Mouse (Mus musculus): ENCODE measurements around the gene Dolpp1. TPM values are rescaled to one million over a fixed set of nuclear protein-coding genes. Genes with fewer than 3 reads are reported as not detected.

Dolpp1 gene
- polyA plus RNA-seq, 1 experiment from 2014 or later, result 16.8 TPM

DNA sequence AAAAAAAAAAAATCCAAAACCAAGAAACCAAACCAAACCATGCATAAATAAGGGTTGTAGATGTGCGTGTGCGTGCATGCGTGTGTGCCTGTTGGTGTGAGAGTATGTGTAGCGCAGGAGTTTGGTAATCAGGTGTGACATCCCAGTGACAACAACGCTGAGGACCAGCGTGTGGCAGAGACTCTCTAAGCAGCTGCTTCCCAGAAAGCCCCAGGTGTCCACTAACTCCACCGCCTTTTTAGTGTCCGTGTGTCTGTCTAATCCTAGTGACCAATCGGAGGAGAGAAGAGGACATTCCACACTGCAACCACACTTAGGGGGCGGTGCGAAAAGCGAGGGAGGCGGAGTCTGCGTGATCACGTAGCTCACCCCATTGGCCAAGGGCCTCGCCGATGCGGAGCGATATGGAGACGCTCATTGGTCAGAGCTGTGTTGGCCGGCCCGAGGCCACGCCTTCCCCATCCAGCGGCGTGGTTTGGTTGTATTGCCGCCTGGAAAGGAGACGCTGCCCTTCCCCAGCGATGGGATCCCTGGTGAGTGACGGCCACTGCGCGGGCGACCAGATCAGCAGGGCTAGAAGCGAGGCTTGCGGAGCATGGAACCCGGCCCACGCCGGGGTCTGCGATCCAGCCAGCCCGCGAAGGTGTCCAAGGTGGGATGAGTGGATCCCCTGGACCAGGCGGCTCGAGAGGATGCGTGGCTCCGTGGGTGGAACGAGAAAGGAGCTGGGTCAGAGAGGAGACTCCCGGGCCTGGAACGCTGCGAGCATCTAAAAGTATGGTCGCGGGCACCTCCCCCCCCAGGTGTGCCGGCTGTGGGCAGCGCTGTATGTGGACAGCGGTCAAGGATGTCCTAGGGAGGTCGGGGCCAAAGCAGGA lies 28.0 kb upstream of the Dolpp1 start, which contains the start of gene Miga2:
Miga2 (plus strand) TSS at position 461 of the 878 bp plus-strand sequence.
- peak within 1 kb of the TSS; percentile 75 for H3K4me2 ChIP-seq (ENCODE audit: low read length)
- H3K4me1 ChIP-seq (ENCODE audit: control insufficient read depth in 2 of 2, insufficient read depth in 2 of 2, low read length in 2 of 2), result peaks cover 14 to 22% of the 10 kb centered on the region in 2 experiments
- ATAC-seq (ENCODE audit: insufficient number of reproducible peaks, insufficient read depth, low FRiP score, low read depth), result peak; percentile 97
- H3K27me3 ChIP-seq (ENCODE audit: control insufficient read depth, insufficient read depth, low read length), result no peaks in the 10 kb centered on the region
- peak within 1 kb of the TSS; percentile 93 to 95 for H3K4me3 ChIP-seq (ENCODE audit: control insufficient read depth in 1 of 2, insufficient read depth in 1 of 2, low read depth in 1 of 2, low read length in 2 of 2)
- peak within 1 kb of the TSS; percentile 88 for H3K27ac ChIP-seq (replicated peaks in 1 of 2; ENCODE audit: control insufficient read depth in 1 of 2, insufficient read depth in 1 of 2, low read depth in 2 of 2, low read length in 2 of 2)
- WGBS, result under 1% methylated on average over 54 of the region's 54 CpGs
- peaks cover 25% of the 10 kb centered on the region for H3K36me3 ChIP-seq (ENCODE audit: control insufficient read depth, insufficient read depth, low read length)
- peak within 1 kb of the TSS; percentile 95 for H3K9ac ChIP-seq (ENCODE audit: low read length)
- H3K9me3 ChIP-seq (ENCODE audit: control insufficient read depth, low read length), result 0 out of 2 replicates have a peak, but pooled peaks cover 3% of the 10 kb centered on the region

DNA sequence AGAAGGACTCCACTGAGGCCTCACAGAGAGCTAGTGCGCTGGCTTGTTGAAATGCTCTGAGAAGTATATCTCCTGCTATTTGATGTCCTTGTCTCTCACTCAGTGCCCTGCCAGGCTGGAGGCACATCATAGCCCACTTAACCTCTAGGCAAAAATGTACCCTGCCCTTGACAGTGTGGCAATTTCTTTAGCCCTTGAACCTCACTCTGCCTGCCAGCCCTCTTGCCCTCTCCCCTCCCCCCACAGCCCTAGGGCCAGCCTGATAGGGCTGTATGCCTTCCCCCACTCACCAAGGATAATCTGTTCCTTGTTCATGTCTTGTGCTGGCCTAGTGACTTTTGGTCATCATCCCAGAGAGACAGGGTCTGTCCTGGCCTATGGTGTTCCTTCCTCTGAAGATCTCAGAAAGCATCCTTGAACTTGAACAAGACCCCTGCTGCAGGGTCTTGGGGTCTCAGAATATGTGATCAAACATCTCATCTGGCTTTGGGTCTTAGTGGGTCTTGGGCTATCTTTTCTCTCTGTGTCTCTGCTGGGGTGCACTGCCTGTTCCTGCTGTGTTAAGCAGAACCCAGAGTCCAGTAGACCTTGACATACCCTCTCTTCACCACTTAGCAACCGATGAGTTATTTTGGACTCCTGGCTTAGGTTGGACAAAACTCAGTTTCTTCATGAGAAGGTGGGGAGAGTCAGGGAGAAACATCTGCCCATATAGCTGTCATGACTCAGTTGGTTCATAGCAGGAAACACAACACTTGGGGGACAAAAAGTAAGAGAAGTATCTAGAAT lies 26.6 kb upstream of the Dolpp1 start:
- no peak for ATAC-seq (ENCODE audit: insufficient number of reproducible peaks, insufficient read depth, low FRiP score, low read depth)
- H3K27me3 ChIP-seq (ENCODE audit: control insufficient read depth, insufficient read depth, low read length), result no peaks in the 10 kb centered on the region
- WGBS, result 62% methylated on average over 2 of the region's 2 CpGs
- peaks cover 40% of the 10 kb centered on the region for H3K36me3 ChIP-seq (ENCODE audit: control insufficient read depth, insufficient read depth, low read length)
- peak overlapping the region; percentile 4 to 88; a peak in 2 of 4 replicates for H3K27ac ChIP-seq (replicated peaks in 1 of 2; ENCODE audit: control insufficient read depth in 1 of 2, insufficient read depth in 1 of 2, low read depth in 2 of 2, low read length in 2 of 2)
- peak overlapping the region; percentile 95 for H3K9ac ChIP-seq (ENCODE audit: low read length)
- 0 out of 2 replicates have a peak, but pooled peaks cover 3% of the 10 kb centered on the region for H3K9me3 ChIP-seq (ENCODE audit: control insufficient read depth, low read length)
- H3K4me3 ChIP-seq (ENCODE audit: control insufficient read depth in 1 of 2, insufficient read depth in 1 of 2, low read depth in 1 of 2, low read length in 2 of 2), result peak overlapping the region; percentile 93 to 95
- H3K4me2 ChIP-seq (ENCODE audit: low read length), result peak overlapping the region; percentile 75
- peaks cover 14 to 22% of the 10 kb centered on the region in 2 experiments for H3K4me1 ChIP-seq (ENCODE audit: control insufficient read depth in 2 of 2, insufficient read depth in 2 of 2, low read length in 2 of 2)

DNA sequence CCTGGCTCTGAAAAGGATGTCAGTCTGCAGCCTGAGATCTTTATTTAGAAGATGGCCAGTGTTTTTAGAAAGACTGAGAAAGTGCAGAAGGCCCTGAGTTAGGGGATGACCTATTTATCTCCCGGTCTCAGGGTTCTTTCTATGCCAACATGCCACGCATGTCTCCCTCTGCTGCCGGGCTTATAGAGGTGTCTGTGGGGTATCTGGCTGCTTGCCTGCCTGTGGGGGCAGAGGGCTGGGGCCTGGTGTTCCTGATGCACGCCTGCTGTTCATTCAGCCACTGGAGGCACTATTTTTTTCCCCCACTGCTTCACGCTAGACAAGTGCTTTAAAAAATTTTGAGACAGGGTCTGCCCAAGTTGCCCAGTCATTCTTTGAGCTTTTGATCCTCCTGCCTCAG lies 25.9 kb upstream of the Dolpp1 start:
- 0 out of 2 replicates have a peak, but pooled peaks cover 3% of the 10 kb centered on the region for H3K9me3 ChIP-seq (ENCODE audit: control insufficient read depth, low read length)
- H3K9ac ChIP-seq (ENCODE audit: low read length), result peak overlapping the region; percentile 28; the same call in 1 of the 2 replicates
- ATAC-seq (ENCODE audit: insufficient number of reproducible peaks, insufficient read depth, low FRiP score, low read depth), result no peak
- peaks cover 14 to 22% of the 10 kb centered on the region in 2 experiments for H3K4me1 ChIP-seq (ENCODE audit: control insufficient read depth in 2 of 2, insufficient read depth in 2 of 2, low read length in 2 of 2)
- H3K4me2 ChIP-seq (ENCODE audit: low read length), result peak overlapping the region; percentile 75
- 26% methylated on average over 5 of the region's 5 CpGs for WGBS
- H3K27me3 ChIP-seq (ENCODE audit: control insufficient read depth, insufficient read depth, low read length), result no peaks in the 10 kb centered on the region
- H3K4me3 ChIP-seq (ENCODE audit: control insufficient read depth in 1 of 2, insufficient read depth in 1 of 2, low read depth in 1 of 2, low read length in 2 of 2), result no peak overlapping the region
- H3K36me3 ChIP-seq (ENCODE audit: control insufficient read depth, insufficient read depth, low read length), result peaks cover 47% of the 10 kb centered on the region
- H3K27ac ChIP-seq (replicated peaks in 1 of 2; ENCODE audit: control insufficient read depth in 1 of 2, insufficient read depth in 1 of 2, low read depth in 2 of 2, low read length in 2 of 2), result peak overlapping the region in 1 of 2 experiments; percentile 88; a peak in 2 of 4 replicates

DNA sequence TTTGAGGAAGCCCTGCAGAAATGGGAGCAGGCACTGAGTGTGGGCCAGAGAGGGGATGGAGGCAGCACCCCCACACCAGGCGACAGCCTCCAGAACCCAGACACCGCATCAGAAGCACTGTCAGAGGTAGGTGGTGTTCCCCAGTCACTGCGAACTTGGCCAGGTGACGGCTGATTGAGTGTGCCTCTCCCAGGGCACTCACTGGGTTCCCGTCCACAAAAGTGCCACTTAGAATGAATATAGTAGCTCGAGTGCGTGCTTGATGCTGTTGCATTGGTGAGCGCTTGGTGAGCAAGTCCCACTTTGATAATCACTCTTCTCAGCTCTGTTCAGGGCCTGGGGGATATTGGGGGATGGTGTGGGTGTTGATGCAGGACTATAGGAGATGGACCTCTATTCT lies 20.5 kb upstream of the Dolpp1 start:
- peaks cover 96% of the 10 kb centered on the region for H3K36me3 ChIP-seq (ENCODE audit: control insufficient read depth, insufficient read depth, low read length)
- no peaks in the 10 kb centered on the region for H3K9me3 ChIP-seq (ENCODE audit: control insufficient read depth, low read length)
- H3K4me1 ChIP-seq (ENCODE audit: control insufficient read depth in 2 of 2, insufficient read depth in 2 of 2, low read length in 2 of 2), result peaks cover 1 to 2% of the 10 kb centered on the region in 2 experiments; a peak in 3 of 4 replicates
- WGBS, result 95% methylated on average over 8 of the region's 8 CpGs
- H3K4me3 ChIP-seq (ENCODE audit: control insufficient read depth in 1 of 2, insufficient read depth in 1 of 2, low read depth in 1 of 2, low read length in 2 of 2), result no peak overlapping the region
- no peak for ATAC-seq (ENCODE audit: insufficient number of reproducible peaks, insufficient read depth, low FRiP score, low read depth)
- no peak overlapping the region for H3K27ac ChIP-seq (replicated peaks in 1 of 2; ENCODE audit: control insufficient read depth in 1 of 2, insufficient read depth in 1 of 2, low read depth in 2 of 2, low read length in 2 of 2)
- H3K4me2 ChIP-seq (ENCODE audit: low read length), result no peak overlapping the region
- no peak overlapping the region for H3K9ac ChIP-seq (ENCODE audit: low read length)
- no peaks in the 10 kb centered on the region for H3K27me3 ChIP-seq (ENCODE audit: control insufficient read depth, insufficient read depth, low read length)

DNA sequence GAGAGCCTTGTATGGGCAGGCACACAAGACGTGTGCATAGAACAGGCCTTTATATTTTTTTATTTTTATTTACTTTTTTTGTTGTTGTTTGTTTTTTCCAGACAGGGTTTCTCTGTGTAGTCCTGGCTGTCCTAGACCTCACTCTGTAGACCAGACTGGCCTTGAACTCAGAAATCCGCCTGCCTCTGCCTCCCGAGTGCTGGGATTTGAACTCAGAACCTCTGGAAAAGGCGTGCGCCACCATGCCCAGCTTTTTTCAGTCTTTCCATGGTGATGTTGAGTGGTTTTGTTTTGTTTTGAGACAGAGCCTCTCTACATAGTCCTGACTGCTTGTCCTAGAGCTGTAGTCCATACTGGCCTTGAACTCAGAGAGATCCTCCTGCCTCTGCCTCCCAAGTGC lies 19.3 kb upstream of the Dolpp1 start:
- no peak overlapping the region for H3K4me2 ChIP-seq (ENCODE audit: low read length)
- H3K9me3 ChIP-seq (ENCODE audit: control insufficient read depth, low read length), result no peaks in the 10 kb centered on the region
- 94% methylated on average over 5 of the region's 5 CpGs for WGBS
- no peak for ATAC-seq (ENCODE audit: insufficient number of reproducible peaks, insufficient read depth, low FRiP score, low read depth)
- H3K4me1 ChIP-seq (ENCODE audit: control insufficient read depth in 2 of 2, insufficient read depth in 2 of 2, low read length in 2 of 2), result no peaks in the 10 kb centered on the region
- no peak overlapping the region for H3K4me3 ChIP-seq (ENCODE audit: control insufficient read depth in 1 of 2, insufficient read depth in 1 of 2, low read depth in 1 of 2, low read length in 2 of 2)
- H3K27me3 ChIP-seq (ENCODE audit: control insufficient read depth, insufficient read depth, low read length), result no peaks in the 10 kb centered on the region
- H3K36me3 ChIP-seq (ENCODE audit: control insufficient read depth, insufficient read depth, low read length), result peaks cover 99% of the 10 kb centered on the region
- no peak overlapping the region for H3K9ac ChIP-seq (ENCODE audit: low read length)
- no peak overlapping the region for H3K27ac ChIP-seq (replicated peaks in 1 of 2; ENCODE audit: control insufficient read depth in 1 of 2, insufficient read depth in 1 of 2, low read depth in 2 of 2, low read length in 2 of 2)

DNA sequence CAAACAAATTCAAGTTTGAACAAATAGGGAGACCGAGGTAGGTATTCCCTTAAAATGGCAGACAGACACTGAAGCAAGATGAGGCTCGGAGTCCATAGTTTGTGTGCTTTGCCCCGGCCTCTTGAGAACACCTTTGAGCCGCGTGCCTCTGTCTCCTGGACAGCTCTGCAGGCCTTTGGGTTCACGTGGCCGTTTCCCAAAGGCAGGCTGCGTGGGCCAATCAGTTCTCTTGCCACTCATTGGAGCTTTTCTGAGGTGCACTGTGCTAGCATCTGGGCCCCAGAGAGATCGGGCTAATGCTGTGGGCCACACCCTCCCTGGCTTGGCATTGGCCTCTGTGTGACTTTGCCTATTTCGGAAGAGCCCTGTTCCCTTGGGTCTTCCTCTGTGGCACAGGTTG lies 16.2 kb upstream of the Dolpp1 start:
- ATAC-seq (ENCODE audit: insufficient number of reproducible peaks, insufficient read depth, low FRiP score, low read depth), result no peak
- Histone ChIP-seq H3K27ac (replicated peaks in 1 of 2; ENCODE audit: control insufficient read depth in 1 of 2, insufficient read depth in 1 of 2, low read depth in 2 of 2, low read length in 2 of 2) (no peak overlapping the region), H3K9me3 (ENCODE audit: control insufficient read depth, low read length) (no peaks in the 10 kb centered on the region), H3K4me3 (ENCODE audit: control insufficient read depth in 1 of 2, insufficient read depth in 1 of 2, low read depth in 1 of 2, low read length in 2 of 2) (no peak overlapping the region), H3K4me1 (ENCODE audit: control insufficient read depth in 2 of 2, insufficient read depth in 2 of 2, low read length in 2 of 2) (no peaks in the 10 kb centered on the region), H3K4me2 (ENCODE audit: low read length) (no peak overlapping the region), H3K36me3 (ENCODE audit: control insufficient read depth, insufficient read depth, low read length) (peaks cover 98% of the 10 kb centered on the region), H3K27me3 (ENCODE audit: control insufficient read depth, insufficient read depth, low read length) (no peaks in the 10 kb centered on the region), H3K9ac (ENCODE audit: low read length) (no peak overlapping the region)
- 91% methylated on average over 10 of the region's 10 CpGs for WGBS

DNA sequence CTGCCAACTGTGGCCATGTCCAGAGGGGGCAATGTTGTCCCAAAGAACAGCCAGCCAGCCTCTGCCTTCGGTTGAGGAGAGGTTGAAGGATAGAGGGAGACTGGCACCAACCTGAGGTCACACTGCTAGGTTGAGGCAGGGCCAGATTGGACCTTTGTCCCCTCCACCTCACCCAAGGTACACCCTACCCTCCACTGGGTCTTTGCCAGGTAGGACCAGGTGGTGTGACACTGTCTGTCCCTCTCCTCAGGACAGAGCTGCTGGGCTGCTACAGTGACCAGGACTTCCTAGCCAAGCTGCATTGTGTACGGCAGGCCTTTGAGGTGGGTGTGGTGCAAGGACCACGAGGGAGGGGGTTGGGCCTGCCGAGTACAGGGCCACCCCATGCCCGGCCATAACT lies 14.3 kb upstream of the Dolpp1 start:
- Histone ChIP-seq H3K36me3 (ENCODE audit: control insufficient read depth, insufficient read depth, low read length) (peaks cover 98% of the 10 kb centered on the region), H3K27me3 (ENCODE audit: control insufficient read depth, insufficient read depth, low read length) (no peaks in the 10 kb centered on the region), H3K4me3 (ENCODE audit: control insufficient read depth in 1 of 2, insufficient read depth in 1 of 2, low read depth in 1 of 2, low read length in 2 of 2) (no peak overlapping the region), H3K4me2 (ENCODE audit: low read length) (no peak overlapping the region), H3K9me3 (ENCODE audit: control insufficient read depth, low read length) (no peaks in the 10 kb centered on the region), H3K9ac (ENCODE audit: low read length) (no peak overlapping the region), H3K4me1 (ENCODE audit: control insufficient read depth in 2 of 2, insufficient read depth in 2 of 2, low read length in 2 of 2) (no peaks in the 10 kb centered on the region), H3K27ac (replicated peaks in 1 of 2; ENCODE audit: control insufficient read depth in 1 of 2, insufficient read depth in 1 of 2, low read depth in 2 of 2, low read length in 2 of 2) (no peak overlapping the region)
- ATAC-seq (ENCODE audit: insufficient number of reproducible peaks, insufficient read depth, low FRiP score, low read depth), result no peak
- 76% methylated on average over 5 of the region's 5 CpGs for WGBS

All from heart, embryonic 14.5 days (tissue).